32 mouse cellular contexts compared by ENCODE assay signal in the genomic region with DNA sequence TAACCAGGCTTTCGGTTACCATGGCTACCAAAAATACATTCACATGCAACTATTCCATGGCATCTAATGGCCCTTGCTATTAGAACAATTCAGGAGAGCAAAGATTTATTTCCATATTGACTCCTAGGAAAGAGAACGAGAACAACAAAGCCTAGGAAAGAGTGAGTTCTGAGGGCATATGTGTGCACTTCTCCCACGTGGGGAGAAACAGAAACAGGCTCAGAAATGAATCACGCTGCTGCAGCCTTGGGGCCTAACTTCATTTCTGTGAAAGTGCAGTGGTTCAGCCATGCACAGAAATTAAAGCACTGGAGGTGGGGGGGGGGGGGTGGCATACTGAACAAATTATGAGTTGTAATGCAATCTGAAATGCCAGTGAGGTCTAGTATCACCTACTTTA. TPM values are rescaled to one million over a fixed set of nuclear protein-coding genes. Genes with fewer than 3 reads are reported as not detected.
DNase-seq lines count a peak whose midpoint lies in the region; ATAC-seq and TF ChIP-seq lines count a peak whose summit lies in the region.
"Had no signal": no experiment of that assay in that cellular context is flagged by ENCODE, and none has a peak within 500 bp of the region (broad histone marks: within the 10 kb centered on the region; RNA-seq: fewer than 3 reads in every experiment).

No protein-coding gene starts in this region.

- TF ChIP-seq POLR2A in lung, adult 2 months (IDR thresholded peaks at IDR 0.05; ENCODE audit: borderline replicate concordance, extremely low read depth, low read depth, low read length): no peak

- no peak overlapping the region for H3K4me3 ChIP-seq in forebrain, postnatal 0 days (ENCODE audit: low read depth, low read length)
- H3K4me3 ChIP-seq in forebrain, embryonic 11.5 days (ENCODE audit: low read depth, low read length): no peak overlapping the region
- H3K4me3 ChIP-seq in midbrain, embryonic 14.5 days (replicated peaks; ENCODE audit: low read depth, low read length): no peak overlapping the region
- no peak overlapping the region for H3K4me3 ChIP-seq in midbrain, embryonic 10.5 days
- H3K4me3 ChIP-seq in hindbrain, postnatal 0 days (ENCODE audit: low read length): no peak overlapping the region
- H3K4me3 ChIP-seq in neural tube, embryonic 15.5 days (replicated peaks): no peak overlapping the region
- H3K4me3 ChIP-seq in lung, adult 2 months (replicated peaks; ENCODE audit: extremely low read depth, low read depth, low read length): no peak overlapping the region
- H3K4me3 ChIP-seq: embryonic facial prominence, embryonic 15.5 days; heart, embryonic 10.5 days; heart, embryonic 15.5 days; left cerebral cortex, adult 2 months; limb, embryonic 12.5 days; liver, embryonic 15.5 days; lung, embryonic 15.5 days had no signal

- 66% methylated on average over 4 of the region's 4 CpGs for WGBS in forebrain, postnatal 0 days
- 78% methylated on average over 4 of the region's 4 CpGs for WGBS in forebrain, embryonic 11.5 days
- WGBS in midbrain, embryonic 14.5 days: 70% methylated on average over 4 of the region's 4 CpGs
- WGBS in midbrain, embryonic 10.5 days: 85% methylated on average over 4 of the region's 4 CpGs
- 61% methylated on average over 4 of the region's 4 CpGs for WGBS in hindbrain, postnatal 0 days
- 45% methylated on average over 4 of the region's 4 CpGs for WGBS in neural tube, embryonic 15.5 days
- 84% methylated on average over 4 of the region's 4 CpGs for WGBS in lung, adult 2 months

- H3K4me1 ChIP-seq in forebrain, postnatal 0 days (ENCODE audit: insufficient read depth): no peaks in the 10 kb centered on the region
- no peaks in the 10 kb centered on the region for H3K4me1 ChIP-seq in forebrain, embryonic 11.5 days (replicated peaks; ENCODE audit: control insufficient read depth, insufficient read depth, low read length)
- H3K4me1 ChIP-seq in midbrain, embryonic 14.5 days (ENCODE audit: control insufficient read depth, insufficient read depth, low read length): no peaks in the 10 kb centered on the region
- peaks cover 4% of the 10 kb centered on the region; the same call in 1 of the 2 replicates for H3K4me1 ChIP-seq in midbrain, embryonic 10.5 days
- H3K4me1 ChIP-seq in hindbrain, postnatal 0 days (ENCODE audit: insufficient read depth, low read length): no peaks in the 10 kb centered on the region
- H3K4me1 ChIP-seq in neural tube, embryonic 15.5 days: 0 out of 2 replicates have a peak, but pooled peaks cover 5% of the 10 kb centered on the region
- H3K4me1 ChIP-seq in lung, adult 2 months (ENCODE audit: control insufficient read depth, insufficient read depth, low read length): no peaks in the 10 kb centered on the region
- H3K4me1 ChIP-seq: embryonic facial prominence, embryonic 15.5 days; heart, embryonic 10.5 days; heart, embryonic 15.5 days; limb, embryonic 12.5 days; liver, embryonic 15.5 days; lung, embryonic 15.5 days had no signal

- no peaks in the 10 kb centered on the region for H3K27me3 ChIP-seq in forebrain, postnatal 0 days (ENCODE audit: insufficient read depth, low read length)
- H3K27me3 ChIP-seq in forebrain, embryonic 11.5 days (ENCODE audit: control insufficient read depth, insufficient read depth, low read length): no peaks in the 10 kb centered on the region
- H3K27me3 ChIP-seq in midbrain, embryonic 14.5 days (ENCODE audit: control insufficient read depth, insufficient read depth, low read length): no peaks in the 10 kb centered on the region
- no peaks in the 10 kb centered on the region for H3K27me3 ChIP-seq in midbrain, embryonic 10.5 days (ENCODE audit: low read depth, poor library complexity, severe bottlenecking)
- H3K27me3 ChIP-seq in hindbrain, postnatal 0 days (ENCODE audit: insufficient read depth, low read length): no peaks in the 10 kb centered on the region
- no peaks in the 10 kb centered on the region for H3K27me3 ChIP-seq in neural tube, embryonic 15.5 days (replicated peaks)
- H3K27me3 ChIP-seq: embryonic facial prominence, embryonic 15.5 days; heart, embryonic 15.5 days; limb, embryonic 12.5 days; liver, embryonic 15.5 days; lung, embryonic 15.5 days had no signal

- H3K9ac ChIP-seq in forebrain, postnatal 0 days: no peak overlapping the region
- no peak overlapping the region for H3K9ac ChIP-seq in forebrain, embryonic 11.5 days (ENCODE audit: low read length)
- H3K9ac ChIP-seq in midbrain, embryonic 14.5 days (replicated peaks; ENCODE audit: low read length): no peak overlapping the region
- no peak overlapping the region for H3K9ac ChIP-seq in hindbrain, postnatal 0 days (replicated peaks; ENCODE audit: low read length)
- H3K9ac ChIP-seq in neural tube, embryonic 15.5 days (replicated peaks): no peak overlapping the region
- H3K9ac ChIP-seq: embryonic facial prominence, embryonic 15.5 days; heart, embryonic 15.5 days; limb, embryonic 12.5 days; liver, embryonic 15.5 days; lung, embryonic 15.5 days had no signal

- no peak for TF ChIP-seq CTCF in forebrain, postnatal 0 days (IDR thresholded peaks at IDR 0.05; ENCODE audit: low read depth)
- TF ChIP-seq CTCF in hindbrain, postnatal 0 days (IDR thresholded peaks at IDR 0.05; ENCODE audit: low read depth): no peak
- no peak for TF ChIP-seq CTCF in lung, adult 2 months (IDR thresholded peaks at IDR 0.05; ENCODE audit: insufficient read depth, low read length)

- H3K9me3 ChIP-seq in forebrain, postnatal 0 days (ENCODE audit: low read length): no peaks in the 10 kb centered on the region
- H3K9me3 ChIP-seq in forebrain, embryonic 11.5 days (ENCODE audit: control insufficient read depth, low read length): no peaks in the 10 kb centered on the region
- no peaks in the 10 kb centered on the region for H3K9me3 ChIP-seq in midbrain, embryonic 14.5 days (ENCODE audit: control insufficient read depth, low read length)
- no peaks in the 10 kb centered on the region for H3K9me3 ChIP-seq in midbrain, embryonic 10.5 days (replicated peaks)
- H3K9me3 ChIP-seq in hindbrain, postnatal 0 days (ENCODE audit: low read length): no peaks in the 10 kb centered on the region
- H3K9me3 ChIP-seq in neural tube, embryonic 15.5 days (replicated peaks): no peaks in the 10 kb centered on the region
- H3K9me3 ChIP-seq: embryonic facial prominence, embryonic 15.5 days; heart, embryonic 10.5 days; heart, embryonic 15.5 days; limb, embryonic 12.5 days; liver, embryonic 15.5 days; lung, embryonic 15.5 days had no signal

- H3K4me2 ChIP-seq in forebrain, postnatal 0 days (ENCODE audit: low read depth): no peak overlapping the region
- H3K4me2 ChIP-seq in forebrain, embryonic 11.5 days (ENCODE audit: low read depth, low read length, severe bottlenecking): no peak overlapping the region
- H3K4me2 ChIP-seq in midbrain, embryonic 14.5 days (ENCODE audit: low read length): no peak overlapping the region
- H3K4me2 ChIP-seq in hindbrain, postnatal 0 days (ENCODE audit: low read depth, low read length): no peak overlapping the region
- H3K4me2 ChIP-seq in neural tube, embryonic 15.5 days: no peak overlapping the region
- H3K4me2 ChIP-seq: embryonic facial prominence, embryonic 15.5 days; heart, embryonic 15.5 days; limb, embryonic 12.5 days; liver, embryonic 15.5 days; lung, embryonic 15.5 days had no signal

- no peaks in the 10 kb centered on the region for H3K36me3 ChIP-seq in forebrain, postnatal 0 days (ENCODE audit: insufficient read depth)
- H3K36me3 ChIP-seq in forebrain, embryonic 11.5 days (ENCODE audit: control insufficient read depth, insufficient read depth, low read length): no peaks in the 10 kb centered on the region
- H3K36me3 ChIP-seq in midbrain, embryonic 14.5 days (ENCODE audit: control insufficient read depth, insufficient read depth, low read length): no peaks in the 10 kb centered on the region
- no peaks in the 10 kb centered on the region for H3K36me3 ChIP-seq in midbrain, embryonic 10.5 days
- no peaks in the 10 kb centered on the region for H3K36me3 ChIP-seq in hindbrain, postnatal 0 days (ENCODE audit: insufficient read depth, low read length)
- H3K36me3 ChIP-seq in neural tube, embryonic 15.5 days: no peaks in the 10 kb centered on the region
- H3K36me3 ChIP-seq: embryonic facial prominence, embryonic 15.5 days; heart, embryonic 10.5 days; heart, embryonic 15.5 days; limb, embryonic 12.5 days; liver, embryonic 15.5 days; lung, embryonic 15.5 days had no signal

- no peak overlapping the region for H3K27ac ChIP-seq in forebrain, postnatal 0 days (ENCODE audit: low read depth, low read length)
- H3K27ac ChIP-seq in forebrain, embryonic 11.5 days (ENCODE audit: low read depth, low read length): no peak overlapping the region
- no peak overlapping the region for H3K27ac ChIP-seq in midbrain, embryonic 14.5 days (replicated peaks; ENCODE audit: low read depth, low read length)
- no peak overlapping the region for H3K27ac ChIP-seq in midbrain, embryonic 10.5 days (replicated peaks)
- H3K27ac ChIP-seq in hindbrain, postnatal 0 days: no peak overlapping the region
- H3K27ac ChIP-seq in neural tube, embryonic 15.5 days (replicated peaks): no peak overlapping the region
- H3K27ac ChIP-seq: embryonic facial prominence, embryonic 15.5 days; heart, embryonic 10.5 days; heart, embryonic 15.5 days; left cerebral cortex, adult 2 months; limb, embryonic 12.5 days; liver, embryonic 15.5 days; lung, embryonic 15.5 days had no signal

- peak; percentile 20; the same call in 1 of the 2 replicates for ATAC-seq in forebrain, postnatal 0 days
- no peak for ATAC-seq in forebrain, embryonic 11.5 days (replicated peaks; ENCODE audit: low FRiP score)
- ATAC-seq in midbrain, embryonic 14.5 days (ENCODE audit: low FRiP score, low TSS enrichment): no peak
- 0 out of 2 replicates have a peak, but pooled peaks have one; percentile 29 for ATAC-seq in hindbrain, postnatal 0 days
- peak; percentile 48; the same call in 1 of the 2 replicates for ATAC-seq in neural tube, embryonic 15.5 days (ENCODE audit: low FRiP score)
- ATAC-seq: inflammation-experienced regulatory T-cells, adult 6 months; Patski had no signal

- peak; percentile 20 for DNase-seq in forebrain, postnatal 0 days
- DNase-seq in forebrain, embryonic 11.5 days (ENCODE audit: low spot score): no peak
- peak; percentile 40 for DNase-seq in midbrain, embryonic 14.5 days
- DNase-seq in midbrain, embryonic 10.5 days (ENCODE audit: low spot score): no peak
- peak; percentile 10 for DNase-seq in hindbrain, postnatal 0 days (ENCODE audit: low spot score)
- no peak for DNase-seq in lung, adult 2 months
- no peak for DNase-seq in adipocyte (ENCODE audit: low spot score)
- DNase-seq: adrenal gland, postnatal 25 days; cerebellum, adult 2 months; cerebellum, postnatal 14 days; gastrocnemius, postnatal 14 days; heart, adult 11 months; heart, postnatal 36 days; kidney, adult 11 months; kidney, postnatal 14 days; lung, postnatal 36 days; right cerebral cortex, adult 18-20 months; spleen, adult 18-20 months; thymus, postnatal 14 days had no signal

RNA-seq across cellular contexts. Expression of a gene that starts 55.2 kb away (rescaled TPM):
- total RNA-seq in forebrain, postnatal 0 days (2014; rRNA removed): 7.0 and 7.9 TPM in 2 replicates
- polyA plus RNA-seq in forebrain, postnatal 0 days (2015; fragmentation: Nextera tagmentation; extraction: Ambion mirVana): 5.9 and 9.8 TPM in 2 replicates
- polyA plus RNA-seq in forebrain, embryonic 11.5 days (2014; fragmentation: Nextera tagmentation; extraction: Ambion mirVana): 1.1 and 1.4 TPM in 2 replicates
- 10.8 and 12.8 TPM in 2 replicates for polyA plus RNA-seq in midbrain, embryonic 14.5 days (2014; fragmentation: Nextera tagmentation; extraction: Ambion mirVana)
- 1.8 and 1.9 TPM in 2 replicates for polyA plus RNA-seq in midbrain, embryonic 10.5 days (2016; fragmentation: Nextera tagmentation; extraction: Ambion mirVana)
- total RNA-seq in hindbrain, postnatal 0 days (2014; rRNA removed): 5.5 and 7.3 TPM in 2 replicates
- polyA plus RNA-seq in hindbrain, postnatal 0 days (2015; fragmentation: Nextera tagmentation; extraction: Ambion mirVana): 10.1 and 10.3 TPM in 2 replicates
- polyA plus RNA-seq in neural tube, embryonic 15.5 days (2015; fragmentation: Nextera tagmentation; extraction: Ambion mirVana): 19.1 and 21.1 TPM in 2 replicates
- polyA plus RNA-seq in lung, adult 2 months (2012; rRNA removed): 1.3 and 3.1 TPM in 2 replicates
- total RNA-seq: heart, postnatal 36 days; liver, adult 2 months; megakaryocyte, adult 5-6 weeks; MEL had no signal
- polyA plus RNA-seq: inflammation-experienced regulatory T-cells, adult 6 months; Patski had no signal

Comparison
In these comparisons a context has a peak if more than half of its experiments do, and no peak if none do; other contexts are left out.
1. ATAC-seq: peak in forebrain, postnatal 0 days (single experiment), hindbrain, postnatal 0 days (single experiment) and neural tube, embryonic 15.5 days (single experiment); none in forebrain, embryonic 11.5 days (single experiment) and midbrain, embryonic 14.5 days (single experiment).
2. DNase-seq: peak in forebrain, postnatal 0 days (single experiment), midbrain, embryonic 14.5 days (single experiment) and hindbrain, postnatal 0 days (single experiment); none in forebrain, embryonic 11.5 days (single experiment), midbrain, embryonic 10.5 days (single experiment), lung, adult 2 months (single experiment) and adipocyte (single experiment).